Mouse (Mus musculus) spleen, postnatal 14 days (tissue): Measurements from ENCODE around the gene Pccb.

Experiments used
- DNase-seq, 2 experiments: peaks; one replicate each; pipeline ENCODE4 v3.0.0; 2021 to 2022; ENCODE audit warnings: low spot score in 2 of 2

The Pccb gene

DNA sequence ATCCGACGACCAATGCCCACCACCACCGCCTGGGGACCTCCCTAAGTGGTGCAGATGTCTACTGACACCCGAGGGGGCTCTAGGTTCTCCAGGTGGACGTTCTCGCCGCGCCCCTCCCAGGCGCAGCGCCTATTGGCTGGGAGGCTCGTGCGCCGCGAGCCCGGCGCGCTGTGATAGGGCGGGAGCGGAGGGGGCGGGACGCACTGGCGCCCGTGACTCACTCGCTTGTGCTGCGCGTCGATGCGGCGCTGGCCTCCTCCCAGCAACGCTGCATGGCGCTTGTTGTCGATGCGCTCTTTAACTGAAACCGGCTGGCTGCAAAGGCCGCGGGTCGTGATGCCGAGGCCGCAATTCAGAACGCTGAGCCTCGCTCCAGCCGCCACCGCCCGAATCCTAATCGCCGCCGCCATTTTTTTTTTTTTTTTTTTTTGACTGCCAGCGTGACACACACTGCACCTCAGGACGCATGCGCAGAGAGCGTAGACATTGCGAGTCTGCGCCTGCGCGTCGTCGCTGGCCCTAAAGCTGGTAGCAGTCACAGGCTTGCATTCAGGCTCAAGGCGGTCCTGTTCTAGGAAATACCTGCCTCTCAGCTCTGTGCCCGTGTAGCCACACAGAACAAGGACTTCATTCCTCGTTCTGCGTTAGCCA lies at the start of gene Pccb:
Gene Pccb (minus strand): TSS at position 451 of the 651 bp plus-strand sequence.
- peak; percentile 92 to 95 for DNase-seq

DNA sequence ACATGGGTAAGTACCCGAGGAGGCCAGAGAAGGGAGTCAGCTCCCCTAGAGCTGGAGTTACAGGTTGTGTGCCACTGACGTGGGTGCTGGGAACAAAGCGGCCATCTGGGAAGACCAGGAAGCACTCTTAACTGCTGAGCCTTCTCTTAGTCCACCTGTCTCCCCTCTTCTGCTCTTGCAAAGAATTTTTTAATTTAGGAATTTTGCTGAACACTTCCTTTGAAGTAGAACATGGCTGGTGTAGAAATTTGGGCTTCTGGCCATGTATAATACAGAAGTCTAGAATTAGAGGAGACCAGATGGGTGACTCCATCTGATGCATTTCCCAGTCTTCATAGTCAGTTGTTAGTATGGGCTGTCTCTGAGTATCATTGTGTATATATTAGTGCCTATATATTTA lies 49.0 kb upstream of the Pccb start:
- DNase-seq = no peak

DNA sequence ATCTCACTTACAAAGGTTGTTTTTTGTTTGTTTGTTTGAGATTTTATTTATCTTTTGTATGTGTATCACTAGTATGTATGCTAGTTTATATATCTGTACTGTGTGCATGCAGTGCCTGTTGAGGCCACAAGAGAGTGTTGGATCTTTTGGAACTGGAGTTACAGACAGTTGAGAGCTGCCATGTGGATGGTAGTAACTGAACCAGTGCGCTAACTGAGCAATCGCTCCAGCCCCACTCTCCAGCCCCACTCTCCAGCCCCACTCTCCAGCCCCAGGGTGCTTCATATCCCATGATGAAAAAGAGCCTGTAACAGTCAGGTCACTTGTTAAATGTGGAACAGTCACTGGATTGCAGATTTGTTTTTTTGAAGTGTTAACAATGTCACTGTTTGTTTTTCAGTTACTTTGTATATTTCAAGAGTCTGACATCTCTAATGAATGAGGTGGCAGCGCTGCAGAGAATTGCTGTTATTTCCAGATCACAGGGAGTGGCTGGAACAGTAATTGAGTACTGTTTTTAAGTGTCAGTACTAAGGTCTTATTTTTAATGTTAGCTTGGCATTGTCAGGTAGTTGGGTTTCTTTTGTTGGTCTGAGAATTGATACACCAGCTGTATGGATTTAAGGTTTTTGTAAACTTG lies 45.5 kb upstream of the Pccb start:
- DNase-seq = no peak

DNA sequence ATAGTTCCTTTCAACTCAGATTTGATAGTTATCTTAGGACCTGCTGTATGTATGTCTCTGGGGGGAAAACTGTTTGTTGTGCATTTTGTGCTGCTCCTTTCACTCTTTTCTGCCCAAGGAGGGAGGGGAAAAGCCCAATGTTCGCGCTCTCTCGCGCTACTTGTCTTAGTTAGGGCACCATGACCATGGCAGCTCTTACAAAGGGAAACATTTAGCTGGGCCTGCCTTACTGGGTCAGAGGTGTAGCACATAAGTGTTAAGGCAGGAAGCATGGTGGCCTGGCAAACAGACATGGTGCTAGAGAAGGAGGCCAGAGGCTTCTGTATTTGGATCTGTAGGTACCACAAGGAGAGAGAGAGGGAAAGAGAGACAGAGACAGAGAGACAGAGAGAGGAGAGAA lies 43.9 kb upstream of the Pccb start:
- no peak for DNase-seq

DNA sequence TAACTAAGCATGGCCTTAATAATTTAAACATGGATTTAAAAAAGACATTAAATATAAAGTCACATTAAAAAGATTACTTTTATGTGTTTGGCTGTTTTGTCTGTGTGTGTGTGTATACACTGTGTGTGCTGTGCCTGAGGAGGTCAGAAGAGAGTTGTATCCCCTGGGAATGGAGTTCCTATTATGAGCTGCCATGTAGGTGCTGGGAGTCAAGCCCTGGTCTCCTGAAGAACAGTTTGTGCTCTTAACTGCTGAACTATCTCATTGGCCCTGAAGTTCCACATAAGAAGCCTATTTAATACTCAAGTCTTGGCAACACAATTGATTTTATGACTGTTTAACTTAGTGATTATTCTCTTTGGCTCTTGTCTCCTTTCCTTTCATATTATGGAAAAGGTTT lies 42.8 kb upstream of the Pccb start:
- no peak for DNase-seq

DNA sequence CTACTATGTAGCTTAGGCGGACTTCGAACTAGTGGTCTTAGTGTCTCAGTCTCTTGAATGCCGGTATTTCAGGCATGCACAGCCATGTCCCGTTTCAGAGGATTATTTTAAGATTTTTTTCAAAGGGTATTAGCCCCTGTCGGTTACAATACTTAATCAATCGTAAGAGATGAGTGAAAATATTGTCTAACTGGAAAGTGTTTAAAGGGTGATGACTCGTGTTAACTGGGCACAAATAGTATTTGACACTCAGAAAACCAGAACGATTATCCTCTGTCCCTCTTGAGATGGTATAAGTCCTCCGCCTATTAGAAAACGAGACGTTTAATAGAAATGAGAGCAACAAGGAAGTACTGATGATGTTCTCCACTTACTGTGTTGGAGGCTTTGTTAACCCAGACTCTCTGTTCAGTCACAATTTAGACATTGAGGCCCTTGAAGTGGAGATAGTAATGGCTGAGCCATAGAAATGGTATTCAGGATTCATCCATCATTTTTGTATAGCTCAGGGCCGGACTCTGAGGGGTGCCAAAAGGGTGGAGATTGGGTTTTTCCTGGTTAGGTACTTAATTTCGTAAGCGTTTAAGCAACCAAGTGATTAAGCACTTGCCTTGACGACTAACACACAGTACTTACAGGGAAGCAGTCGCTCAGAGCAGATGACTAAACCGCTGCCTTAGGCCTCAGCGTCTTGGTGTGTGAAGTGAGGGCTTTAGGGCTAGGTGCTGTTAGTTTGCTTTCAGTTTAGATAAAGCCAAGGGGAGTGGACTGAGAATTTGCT lies 41.6 kb upstream of the Pccb start:
- DNase-seq = no peak

DNA sequence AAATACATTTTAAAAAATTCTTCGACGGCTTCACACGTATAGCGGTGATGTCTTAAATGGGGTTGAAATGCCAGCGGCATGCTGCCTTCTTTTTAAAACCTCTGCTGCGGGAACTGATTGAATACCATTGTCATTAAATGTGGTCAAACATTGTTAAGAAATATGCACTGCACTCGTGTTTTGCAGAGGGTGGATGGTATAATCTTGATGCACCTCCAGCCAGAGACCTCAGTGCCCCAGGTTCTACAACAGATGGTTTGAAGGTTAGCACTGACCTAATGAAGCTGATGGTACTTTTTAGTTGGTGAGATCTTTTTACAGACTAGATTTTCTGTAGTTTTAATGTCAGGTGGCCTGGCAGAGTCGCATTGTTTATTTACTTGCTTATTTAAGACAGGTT lies 41.0 kb upstream of the Pccb start:
- no peak for DNase-seq

DNA sequence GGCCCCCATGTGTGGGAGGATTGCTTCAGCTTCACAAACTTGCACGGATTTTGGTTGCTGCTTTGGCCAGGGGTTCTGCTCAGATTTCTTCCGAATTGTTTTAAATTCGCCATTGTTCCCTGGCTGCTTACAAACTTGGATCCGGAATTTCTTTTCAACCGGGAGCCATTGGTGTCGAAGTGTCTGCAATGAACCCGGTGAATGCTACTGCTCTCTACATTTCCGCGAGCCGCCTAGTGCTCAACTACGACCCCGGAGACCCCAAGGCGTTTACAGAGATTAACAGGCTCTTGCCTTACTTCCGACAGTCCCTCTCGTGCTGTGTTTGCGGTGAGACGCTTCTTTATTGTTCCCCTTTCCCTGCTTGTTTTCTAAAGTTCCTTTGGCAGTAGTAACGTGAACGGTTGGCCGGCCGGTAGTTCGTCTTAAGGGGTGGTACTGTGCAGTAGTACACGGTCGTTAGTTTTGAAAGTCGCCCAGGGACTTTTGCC lies 40.4 kb upstream of the Pccb start:
- peak; percentile 19 to 27 for DNase-seq

DNA sequence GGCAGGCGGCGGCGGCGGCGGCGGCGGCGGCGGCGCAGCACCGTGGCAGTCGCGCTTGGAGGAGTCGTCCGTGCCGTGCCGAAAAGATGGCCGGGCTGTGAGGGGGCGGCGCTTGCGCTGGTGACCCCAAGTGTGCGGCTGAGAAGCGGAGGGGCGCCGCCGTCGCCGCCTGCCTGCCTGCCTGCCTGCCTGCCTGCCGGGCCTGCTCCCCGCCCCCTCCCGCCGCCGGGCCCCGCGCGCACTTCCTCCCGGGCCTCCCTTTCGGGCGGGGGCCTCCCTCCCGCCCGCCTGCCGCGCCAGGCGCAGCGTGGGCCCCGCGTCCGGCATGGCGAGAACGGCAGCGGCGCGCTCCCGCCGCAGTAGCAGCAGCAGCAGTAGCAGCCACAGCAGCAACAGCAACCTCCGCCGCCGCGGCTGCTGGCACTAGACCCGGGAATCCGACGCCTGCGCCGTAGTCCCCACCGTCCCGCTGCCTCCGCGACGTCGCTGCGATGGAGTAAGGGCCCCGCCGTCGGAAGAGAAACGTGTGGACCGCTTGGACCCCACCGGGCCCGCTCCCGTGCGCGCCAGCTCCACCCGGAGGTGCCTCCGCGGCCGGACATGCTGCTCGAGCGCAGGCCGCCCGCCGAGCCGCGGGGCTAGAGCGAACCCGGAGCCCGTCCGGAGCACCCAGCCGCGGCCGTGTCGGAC lies 39.8 kb upstream of the Pccb start:
- DNase-seq = peak; percentile 76 to 82

DNA sequence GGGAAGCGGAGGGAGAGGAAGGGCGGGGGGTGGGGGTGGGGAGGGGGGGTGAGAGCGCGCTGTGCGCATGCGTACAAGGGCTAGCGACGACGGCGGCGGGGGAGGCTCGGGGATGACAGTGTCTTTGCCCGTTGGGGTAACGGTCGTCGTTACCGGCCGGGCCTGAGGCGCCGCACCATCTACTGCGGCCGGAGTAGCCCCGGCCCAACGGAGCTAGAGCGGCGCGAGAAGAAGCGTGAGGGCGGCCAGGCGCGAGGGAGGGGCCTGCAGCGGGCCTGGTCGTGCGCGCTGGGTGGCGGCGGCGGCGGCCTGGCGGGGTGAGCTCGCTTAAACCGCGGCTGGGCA lies 39.3 kb upstream of the Pccb start, which contains the start of gene Msl2:
Gene Msl2 (plus strand): TSS at position 115 of the 345 bp plus-strand sequence.
- DNase-seq = no peak

DNA sequence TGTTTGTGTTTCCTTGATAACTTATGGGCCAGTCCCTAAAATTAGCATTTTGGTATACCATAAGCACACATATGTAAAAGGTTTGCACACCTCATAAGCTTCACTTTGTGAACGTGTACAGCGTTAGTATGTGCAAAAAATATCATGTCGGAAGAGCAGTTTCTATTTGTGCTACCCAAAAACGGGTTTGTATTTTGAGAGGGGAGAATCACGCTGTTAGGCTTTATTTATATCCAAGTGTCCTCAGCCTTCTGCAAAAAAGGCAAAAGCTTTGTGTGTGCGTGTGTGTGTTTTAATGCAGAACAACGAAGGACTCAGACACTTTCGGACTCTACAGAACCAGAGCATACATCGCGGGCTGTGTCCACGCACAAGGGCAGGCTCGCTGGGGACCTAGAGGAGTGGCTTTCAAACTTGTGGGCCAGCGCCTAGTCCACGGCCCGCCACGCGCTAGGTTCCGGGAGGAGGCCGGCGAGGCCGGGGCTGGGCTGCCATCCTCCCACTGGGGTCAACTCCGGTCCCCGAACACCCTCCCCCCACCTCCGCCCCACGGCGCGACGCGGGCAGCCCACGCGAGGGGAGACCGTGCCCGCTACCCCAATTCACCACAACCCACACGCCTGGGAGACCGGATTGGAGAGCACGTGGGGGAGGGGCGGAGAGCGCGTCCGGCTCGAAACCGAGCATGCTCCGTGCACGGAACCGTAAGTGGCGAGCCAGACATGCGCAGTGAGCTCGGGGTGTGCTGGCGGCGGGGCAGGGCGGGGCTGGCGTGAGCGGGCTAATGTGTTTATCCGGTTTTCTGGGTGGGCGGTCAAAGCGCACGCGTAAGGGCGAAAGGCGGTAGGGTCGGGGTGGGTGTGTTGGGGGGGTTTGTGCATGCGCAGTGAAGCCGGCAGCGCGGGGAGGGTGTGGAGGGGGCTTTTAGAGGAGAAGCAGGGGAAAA lies 38.6 kb upstream of the Pccb start:
- DNase-seq = peak; percentile 97

DNA sequence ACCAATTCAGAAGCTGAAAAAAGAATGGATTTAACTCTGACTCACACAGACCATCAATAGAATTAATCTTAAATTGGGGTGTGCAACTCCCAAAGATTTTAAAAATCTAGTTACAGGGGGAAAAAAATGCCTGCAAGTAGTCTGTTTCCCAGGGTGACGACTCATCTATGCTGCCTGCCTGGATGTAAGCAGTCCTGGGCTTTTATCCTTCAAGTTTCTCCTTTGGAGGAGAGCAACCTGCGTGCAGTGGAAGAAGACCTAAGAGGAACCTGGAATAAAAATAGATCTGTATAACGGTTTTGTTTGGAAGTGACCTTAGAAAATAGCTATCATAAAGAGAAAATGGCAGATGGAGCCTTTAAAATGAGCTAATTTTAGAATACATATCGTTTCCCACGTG lies 37.8 kb upstream of the Pccb start:
- no peak for DNase-seq

DNA sequence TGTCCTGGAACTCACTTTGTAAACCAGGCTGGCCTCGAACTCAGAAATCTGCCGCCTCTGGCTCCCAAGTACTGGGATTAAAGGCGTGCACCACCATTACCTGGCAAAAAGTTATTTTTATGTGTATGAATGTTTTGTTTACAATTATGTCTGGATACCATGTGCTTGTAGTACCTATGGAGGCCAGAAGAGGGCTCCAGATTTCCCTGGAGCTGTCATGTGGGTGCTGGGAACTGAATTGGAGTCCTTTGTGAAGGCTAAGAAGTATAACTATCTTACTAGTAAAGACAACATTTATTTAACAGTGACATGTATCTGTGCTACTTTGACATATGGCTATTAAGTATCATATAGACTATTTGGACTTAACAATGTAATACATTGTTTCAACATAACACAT lies 35.1 kb upstream of the Pccb start:
- DNase-seq = no peak

DNA sequence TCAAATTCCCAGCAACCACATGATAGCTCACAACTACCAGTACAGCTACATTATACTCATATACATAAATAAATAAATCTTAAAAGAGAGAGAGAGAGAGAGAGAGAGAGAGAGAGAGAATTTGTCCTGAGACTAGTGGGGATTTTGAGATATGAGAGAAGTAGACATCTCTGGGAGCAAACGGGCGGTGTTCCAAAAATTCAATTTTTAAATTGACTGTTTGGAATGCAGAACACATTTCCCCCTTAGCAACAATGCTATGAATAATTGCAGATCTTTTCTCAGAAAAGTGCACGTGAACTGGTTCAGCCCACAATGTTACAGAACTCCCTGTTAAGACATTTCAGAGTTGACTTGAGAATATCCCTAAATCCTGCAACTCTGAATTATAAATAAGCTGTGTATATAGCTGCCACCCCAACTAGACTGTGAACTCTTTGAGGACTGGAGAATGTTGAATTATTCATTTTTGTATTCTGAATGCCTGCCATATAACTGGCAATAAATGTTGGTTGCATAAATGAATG lies 30.4 kb upstream of the Pccb start:
- no peak for DNase-seq

DNA sequence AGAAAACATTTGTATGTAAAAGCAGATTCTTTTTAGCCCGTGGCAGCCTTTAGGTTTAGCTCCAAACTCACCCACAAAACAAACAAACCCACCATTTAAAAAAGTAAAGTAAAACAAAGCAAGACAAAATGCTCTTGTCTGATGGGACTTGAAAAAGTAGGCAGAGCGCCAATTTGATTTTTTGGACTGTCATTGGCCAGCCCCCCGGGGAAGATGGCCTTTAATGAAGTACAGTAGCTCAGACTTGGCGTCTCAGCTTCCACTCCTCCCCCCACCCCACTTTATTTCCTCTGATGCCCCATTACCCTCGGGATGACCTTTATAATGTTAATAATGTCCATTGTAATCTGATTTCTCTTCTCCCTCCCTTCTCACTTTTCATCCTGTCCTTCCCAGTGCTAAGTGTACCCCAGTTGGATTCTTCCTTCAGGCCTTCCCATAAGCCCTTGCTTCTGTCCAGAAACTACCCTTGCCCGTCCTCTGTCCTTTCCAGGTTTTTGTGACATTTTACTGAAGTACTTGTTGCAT lies 27.6 kb upstream of the Pccb start:
- DNase-seq = no peak

DNA sequence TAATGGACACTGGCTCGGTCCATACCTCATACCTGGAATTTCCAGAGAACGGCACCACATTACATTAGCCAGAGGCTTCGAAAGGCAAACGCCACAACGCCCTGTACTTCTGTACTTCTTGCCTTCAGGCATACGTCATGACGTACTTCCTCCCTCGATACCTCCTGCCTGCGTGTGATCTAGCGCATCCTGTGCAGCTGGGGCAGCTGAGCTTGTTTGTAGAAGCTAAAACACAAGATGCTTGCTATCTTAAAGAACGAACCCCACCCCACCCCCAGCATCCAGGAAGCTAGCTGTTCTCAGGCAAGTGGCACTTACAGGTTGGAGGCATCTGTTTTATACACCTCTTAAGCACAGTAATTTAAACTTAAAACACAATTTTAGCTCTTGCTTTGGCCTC lies 26.3 kb upstream of the Pccb start:
- DNase-seq = peak; percentile 9 to 24

DNA sequence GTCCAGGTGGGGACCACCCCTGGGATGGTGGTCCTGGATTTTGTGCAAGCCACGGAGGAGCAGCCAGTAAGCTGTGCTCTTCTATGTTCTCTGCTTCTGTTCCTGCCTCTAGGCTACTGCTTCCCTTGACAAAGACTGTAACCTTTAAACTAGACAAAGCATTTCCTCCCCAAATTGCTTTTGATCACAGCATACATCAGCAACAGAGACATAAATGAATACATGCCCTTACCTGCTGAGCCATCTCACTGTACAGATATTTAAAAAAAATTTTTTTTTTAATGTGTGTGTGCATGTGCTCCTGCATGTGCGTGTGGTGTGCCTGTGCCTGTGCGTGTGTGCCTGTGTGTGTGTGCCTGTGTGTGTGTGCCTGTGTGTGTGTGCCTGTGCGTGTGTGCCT lies 22.5 kb upstream of the Pccb start:
- DNase-seq = no peak

DNA sequence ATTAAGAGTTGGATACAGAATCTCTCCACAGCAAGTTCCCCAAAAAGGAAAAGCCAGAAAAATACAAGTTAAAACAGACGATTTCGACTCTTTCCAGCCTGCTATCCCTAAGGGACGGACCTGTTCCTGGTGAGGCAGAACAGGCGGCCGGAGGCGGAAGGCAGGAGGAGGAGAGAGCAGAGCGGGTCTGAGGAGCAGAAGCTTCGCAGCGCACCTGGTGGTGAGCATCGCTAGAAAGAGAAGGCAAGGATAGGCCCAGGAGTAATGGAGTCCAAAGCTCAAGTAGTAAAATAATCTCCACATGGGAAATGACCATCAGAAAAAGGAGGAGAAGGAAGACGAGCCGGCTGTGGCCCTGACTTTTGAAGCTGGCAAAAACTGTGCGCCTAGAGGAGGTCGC lies 18.6 kb upstream of the Pccb start:
- no peak for DNase-seq

DNA sequence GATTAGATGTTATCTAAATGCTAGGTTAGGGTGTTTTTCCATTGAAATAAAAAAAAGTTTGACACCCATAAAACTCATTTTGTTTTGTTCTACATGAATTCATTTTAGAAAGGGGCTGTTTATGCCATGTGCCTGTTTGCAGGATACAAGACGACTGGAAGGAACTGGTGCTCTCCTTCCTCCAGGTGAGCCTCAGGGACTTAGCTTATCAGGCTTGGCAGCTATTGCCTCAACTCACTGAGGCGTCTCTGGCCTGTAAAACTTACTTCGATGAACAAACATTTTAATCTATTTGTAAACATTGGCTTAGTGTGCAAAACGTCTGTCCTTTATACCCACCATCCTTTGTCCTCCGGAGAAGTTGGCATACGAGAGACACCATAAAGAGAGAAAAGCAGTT lies 18.0 kb upstream of the Pccb start:
- DNase-seq = no peak

DNA sequence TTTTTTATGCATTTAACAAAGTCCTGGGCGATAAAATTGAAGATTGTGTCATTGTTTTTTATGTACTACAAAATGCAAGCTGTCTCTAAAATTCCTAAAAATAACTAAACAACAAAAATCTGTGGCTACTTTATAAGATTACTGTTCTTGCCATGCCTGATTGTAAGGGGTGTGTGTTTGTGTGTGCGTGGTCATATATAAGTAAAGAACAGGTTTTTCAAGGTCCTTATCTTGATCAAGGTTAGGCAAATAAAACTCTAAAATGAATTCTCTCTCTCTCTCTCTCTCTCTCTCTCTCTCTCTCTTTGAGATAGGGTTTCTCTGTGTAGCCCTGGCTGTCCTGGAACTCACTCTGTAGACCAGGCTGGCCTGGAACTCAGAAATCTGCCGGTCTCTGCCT lies 17.3 kb upstream of the Pccb start:
- no peak for DNase-seq
